Mouse (Mus musculus): Measurements from ENCODE around the gene Mup7.
"Not testable (repeated sequence)": the region's sequence is repeated elsewhere in the genome, so short reads cannot be mapped to it uniquely, and the experiment has no call there.

The Mup7 gene

DNA sequence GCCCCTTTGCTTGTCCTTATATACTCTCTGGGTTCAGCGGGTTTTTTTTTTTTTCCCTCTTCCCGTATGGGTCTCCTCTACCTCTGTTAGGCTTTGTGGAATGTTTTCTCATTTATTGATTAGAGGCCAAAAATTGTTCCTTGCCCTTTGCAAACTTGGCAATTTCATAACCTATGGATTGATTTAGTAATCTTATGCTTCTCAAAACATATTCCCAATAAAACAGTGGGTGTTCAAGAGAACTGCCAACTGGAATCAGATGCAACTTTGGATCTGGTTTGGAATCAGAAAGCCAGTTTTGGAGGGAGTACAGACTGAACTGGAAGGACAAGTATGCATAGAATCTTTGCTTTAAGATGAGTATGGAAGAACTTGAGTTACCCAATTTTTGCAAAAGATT is at the start of gene Mup7:
TSS of gene Mup7 (minus strand) at position 101 of the 400 bp plus-strand sequence.
- not testable (repeated sequence) for DNase-seq (ENCODE audit: low spot score)

DNA sequence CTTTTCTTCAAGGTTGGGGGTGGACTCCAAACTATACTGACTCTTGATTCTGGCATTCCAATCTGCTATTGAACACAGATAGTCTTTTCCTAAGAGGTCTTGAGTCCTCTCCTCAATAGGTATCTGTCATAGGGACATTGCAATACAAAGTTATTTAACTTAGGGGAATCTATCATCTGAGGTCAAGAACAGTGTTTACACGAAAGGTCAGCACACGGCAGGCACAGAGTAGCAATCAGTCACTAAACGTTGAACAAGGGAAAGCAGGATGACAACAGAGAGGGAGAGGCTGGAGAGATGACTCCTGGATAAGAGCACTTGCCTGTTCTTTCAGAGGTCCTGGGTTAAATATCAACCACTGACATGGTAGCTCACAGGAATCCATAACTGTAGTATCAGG is 9.6 kb upstream of the Mup7 start:
- DNase-seq (ENCODE audit: low spot score) = not testable (repeated sequence)

GRCm38 (mm10) chr4:60029334-60030111 is 40.8 kb downstream of the Mup7 start:
- DNase-seq (ENCODE audit: low spot score) = not testable (repeated sequence)

DNA sequence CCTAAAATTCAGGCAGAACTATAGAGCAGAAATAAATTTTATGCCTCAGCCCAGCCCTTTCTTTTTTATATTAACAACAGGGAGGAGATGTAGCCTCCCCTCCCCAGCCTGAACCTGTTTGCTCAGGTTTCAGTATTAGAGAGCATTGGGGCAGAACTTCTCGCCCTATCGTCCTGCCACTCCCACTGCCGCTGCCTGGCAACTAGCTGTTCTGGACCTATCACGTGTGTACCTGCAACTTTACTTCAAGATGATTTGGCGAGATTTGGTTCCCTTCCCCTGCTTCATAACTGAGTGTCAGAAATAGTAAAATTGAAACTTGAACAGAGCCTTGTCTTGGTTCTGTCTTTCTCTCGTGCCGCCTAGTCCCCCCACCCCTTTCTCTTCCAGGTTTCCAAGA is 50.1 kb downstream of the Mup7 start:
- DNase-seq (ENCODE audit: low spot score) = not testable (repeated sequence)
